Mouse (Mus musculus) hindbrain, postnatal 0 days (tissue): Measurements from ENCODE around the gene Pax3. TPM values are rescaled to one million over a fixed set of nuclear protein-coding genes. Genes with fewer than 3 reads are reported as not detected.
A peak's percentile ranks its signal among the peaks of the same experiment; 100 is the strongest.

Experiments
- ATAC-seq: fragments of 200-750 bp; cut with Nextera tagmentation; 2 replicates; pipeline ENCODE4 v1.8.0; 2017; ENCODE audit warnings: mild to moderate bottlenecking, moderate TSS enrichment, moderate library complexity
- DNase-seq: peaks from one replicate; pipeline ENCODE4 v3.0.0-alpha.2; 2015; ENCODE audit warnings: low spot score
- H3K27ac ChIP-seq: fragments of 300-500 bp; sonication (generic); 2 replicates; pipeline ENCODE4 v1.5.1; 2014; ENCODE audit warnings: mild to moderate bottlenecking
- H3K27me3 ChIP-seq: fragments of 300-500 bp; sonication (generic); 2 replicates; pipeline ENCODE4 v1.6.1; 2014; ENCODE audit warnings: low read length, mixed read lengths; ENCODE audit not compliant: insufficient read depth
- H3K36me3 ChIP-seq: fragments of 300-500 bp; sonication (generic); 2 replicates; pipeline ENCODE4 v1.6.1; 2014; ENCODE audit warnings: low read length, mixed read lengths; ENCODE audit not compliant: insufficient read depth
- H3K4me1 ChIP-seq: fragments of 300-500 bp; sonication (generic); 2 replicates; pipeline ENCODE4 v1.6.1; 2014; ENCODE audit warnings: antibody characterized with exemption, low read length, mixed read lengths; ENCODE audit not compliant: insufficient read depth
- H3K4me2 ChIP-seq: fragments of 300-500 bp; sonication (generic); 2 replicates; pipeline ENCODE4 v1.6.1; 2014; ENCODE audit warnings: low read depth, mild to moderate bottlenecking, low read length, moderate library complexity, mixed read lengths
- H3K4me3 ChIP-seq: fragments of 300-500 bp; sonication (generic); 2 replicates; pipeline ENCODE4 v1.5.1; 2014; ENCODE audit warnings: low read length
- H3K9ac ChIP-seq: fragments of 300-500 bp; sonication (generic); replicated peaks from 2 replicates; pipeline ENCODE4 v1.6.1; 2014; ENCODE audit warnings: mild to moderate bottlenecking, low read length, moderate library complexity, mixed read lengths
- H3K9me3 ChIP-seq: fragments of 300-500 bp; sonication (generic); 2 replicates; pipeline ENCODE4 v1.6.1; 2016; ENCODE audit warnings: low read length, mixed read lengths
- CTCF ChIP-seq: IDR thresholded peaks from 2 replicates; pipeline ENCODE4 v1.5.1; 2016; ENCODE audit warnings: antibody characterized with exemption, control low read depth, low read depth
- WGBS: fragments of 180-500 bp; shearing (Covaris S2); extraction: QIAGEN DNeasy Blood & Tissue Kit; methylation state at CpG from one replicate; pipeline ENCODE4 v1.1.7; 2014; 5-methylcytosine and 5-hydroxymethylcytosine counted together
- polyA plus RNA-seq: library from polyadenylated mRNA; unstranded; fragments of >200 nt; fragmentation: Nextera tagmentation; extraction: Ambion mirVana; gene quantifications from 2 replicates; pipeline ENCODE4 v1.2.1, GENCODE M21; 2015
- total RNA-seq: library from RNA; depleted of rRNA; stranded (reverse); fragments of >200 nt; gene quantifications from 2 replicates; pipeline ENCODE4 v1.2.3, GENCODE M21; 2014

Gene Pax3
- total and polyA plus RNA-seq, 2 experiments from 2014 or later: 8.0 to 14.0 TPM

DNA sequence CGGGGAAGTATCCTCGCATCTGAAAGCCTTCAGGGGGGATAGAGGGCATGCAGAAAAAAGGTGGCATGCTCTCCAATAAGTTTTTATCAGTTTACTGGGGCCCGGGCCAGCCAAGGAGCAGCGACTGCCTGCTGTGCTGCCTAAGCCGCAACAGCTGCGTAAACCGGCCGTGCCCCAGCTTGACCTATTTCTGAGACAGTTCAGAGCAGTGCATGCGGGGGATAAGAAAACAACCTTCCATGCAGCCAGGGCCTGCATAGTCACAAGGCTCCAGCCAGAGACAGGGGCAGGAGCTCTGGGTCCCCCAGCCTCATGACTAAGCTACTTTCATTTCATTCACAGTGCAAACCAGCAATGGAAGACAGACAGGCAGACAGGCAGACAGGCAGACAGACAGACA lies 15.1 kb downstream of the Pax3 start:
- Histone ChIP-seq H3K27ac (peak overlapping the region; percentile 26; the same call in 1 of the 2 replicates), H3K4me1 (no peaks in the 10 kb centered on the region), H3K4me2 (peak overlapping the region; percentile 33; the same call in 1 of the 2 replicates), H3K36me3 (no peaks in the 10 kb centered on the region), H3K27me3 (peaks cover 11% of the 10 kb centered on the region; the same call in 1 of the 2 replicates), H3K4me3 (no peak overlapping the region), H3K9ac (no peak overlapping the region), H3K9me3 (no peaks in the 10 kb centered on the region)
- 13% methylated on average over 9 of the region's 9 CpGs for WGBS
- DNase-seq: no peak
- no peak for TF ChIP-seq CTCF
- peak; percentile 47; the same call in 1 of the 2 replicates for ATAC-seq

DNA sequence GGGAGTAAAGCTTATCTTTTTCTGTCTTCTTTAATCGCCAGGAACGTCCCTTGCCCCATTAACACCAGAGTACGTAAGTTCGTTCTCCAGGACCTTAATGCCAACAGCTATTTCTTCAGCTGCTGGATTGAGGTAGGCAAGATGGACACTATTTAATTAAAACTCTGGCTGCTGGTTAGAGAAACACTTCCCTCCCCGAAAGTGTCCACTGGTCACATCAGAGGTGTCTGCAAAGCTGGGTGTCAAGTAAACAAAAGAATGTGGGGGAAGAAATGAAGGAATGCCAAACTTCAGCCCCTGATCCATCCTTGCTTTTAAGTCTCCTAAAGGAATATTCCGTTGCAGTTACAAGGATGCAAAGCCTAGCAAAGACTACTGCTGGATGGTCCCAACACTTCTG lies 24.6 kb downstream of the Pax3 start:
- H3K4me1 ChIP-seq: no peaks in the 10 kb centered on the region
- H3K9me3 ChIP-seq: no peaks in the 10 kb centered on the region
- no peaks in the 10 kb centered on the region for H3K36me3 ChIP-seq
- H3K27me3 ChIP-seq: peaks cover 13% of the 10 kb centered on the region
- 24% methylated on average over 6 of the region's 6 CpGs for WGBS
- no peak overlapping the region for H3K4me3 ChIP-seq
- peak overlapping the region; percentile 48; the same call in 1 of the 2 replicates for H3K27ac ChIP-seq
- DNase-seq: no peak
- ATAC-seq: no peak
- H3K4me2 ChIP-seq: peak overlapping the region; percentile 38
- no peak overlapping the region for H3K9ac ChIP-seq
- TF ChIP-seq CTCF: no peak

DNA sequence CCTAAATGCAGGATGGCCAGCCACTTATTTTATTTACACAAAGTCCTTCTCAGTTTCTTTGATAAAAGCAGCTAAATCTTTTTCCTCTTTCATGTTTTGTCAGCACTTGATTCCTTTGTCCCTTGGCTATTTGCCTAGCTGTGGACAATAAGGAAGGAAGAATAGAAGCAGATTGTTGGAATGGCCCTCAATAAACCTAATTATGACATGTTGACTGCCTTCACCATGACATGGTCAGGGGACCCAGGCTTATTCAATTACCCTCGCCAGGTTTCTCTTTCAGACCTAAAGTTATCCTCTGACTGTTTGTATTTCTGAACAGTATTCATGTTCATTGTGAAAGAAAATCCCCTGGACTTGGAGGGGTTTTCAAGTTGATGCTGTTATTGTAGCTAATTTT lies 25.3 kb downstream of the Pax3 start:
- ATAC-seq: peak; percentile 77
- peak overlapping the region; percentile 73; the same call in 1 of the 2 replicates for H3K27ac ChIP-seq
- H3K4me1 ChIP-seq: no peaks in the 10 kb centered on the region
- H3K4me3 ChIP-seq: no peak overlapping the region
- DNase-seq: peak; percentile 77
- no peak for TF ChIP-seq CTCF
- no peaks in the 10 kb centered on the region for H3K36me3 ChIP-seq
- no peaks in the 10 kb centered on the region for H3K9me3 ChIP-seq
- no peak overlapping the region for H3K9ac ChIP-seq
- peaks cover 13% of the 10 kb centered on the region for H3K27me3 ChIP-seq
- 17% methylated on average over 1 of the region's 1 CpGs for WGBS
- peak overlapping the region; percentile 38 for H3K4me2 ChIP-seq

DNA sequence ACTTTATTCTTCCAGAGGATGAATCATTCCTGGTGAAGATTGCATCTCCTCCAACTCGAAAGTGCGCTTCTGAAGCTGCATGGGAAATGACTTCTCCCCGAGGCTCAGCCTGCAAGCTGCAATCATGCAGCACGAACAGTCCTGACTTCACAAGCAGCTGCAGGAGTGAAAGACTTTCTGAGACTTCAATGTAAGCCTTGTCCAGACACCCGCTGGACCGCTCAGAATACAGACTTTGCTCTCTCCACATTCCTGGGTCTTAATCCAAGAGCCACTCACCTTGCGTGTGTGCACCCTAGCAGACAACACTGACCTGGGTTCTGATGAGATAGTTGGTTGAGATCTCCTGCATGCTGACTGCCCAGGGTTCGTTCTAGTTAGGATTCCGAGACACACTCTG lies 26.2 kb downstream of the Pax3 start:
- no peak for TF ChIP-seq CTCF
- no peak for ATAC-seq
- peak overlapping the region; percentile 6 for H3K4me2 ChIP-seq

DNA sequence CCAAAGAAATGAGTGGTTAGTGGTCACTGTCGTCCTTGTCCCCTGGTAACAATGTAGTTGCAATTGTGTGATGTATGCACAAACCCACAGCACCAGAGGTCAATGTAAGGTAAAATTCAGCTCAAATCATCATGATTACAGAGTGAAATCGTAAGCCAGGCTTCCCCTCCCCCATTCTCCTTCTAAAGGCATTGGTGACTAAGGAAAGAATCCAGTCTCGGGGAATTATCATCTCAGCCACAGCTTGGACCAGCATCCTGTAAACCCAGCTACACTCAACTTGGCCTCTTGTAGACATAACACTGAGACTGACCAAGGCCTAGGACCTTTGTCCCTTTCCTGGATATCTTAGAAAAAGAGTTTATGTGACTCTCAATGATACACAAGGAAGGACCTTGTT lies 28.1 kb downstream of the Pax3 start:
- Histone ChIP-seq H3K4me1 (no peaks in the 10 kb centered on the region), H3K9me3 (no peaks in the 10 kb centered on the region), H3K9ac (no peak overlapping the region), H3K36me3 (no peaks in the 10 kb centered on the region), H3K4me3 (no peak overlapping the region), H3K4me2 (no peak overlapping the region), H3K27me3 (peaks cover 19% of the 10 kb centered on the region), H3K27ac (peak overlapping the region; percentile 36; the same call in 1 of the 2 replicates)
- DNase-seq (no peak), ATAC-seq (no peak)
- 42% methylated on average over 3 of the region's 3 CpGs for WGBS
- no peak for TF ChIP-seq CTCF

More for the DNA sequence above, 26.2 kb downstream of the Pax3 start:
- peaks cover 13% of the 10 kb centered on the region for H3K27me3 ChIP-seq
- WGBS: 25% methylated on average over 9 of the region's 9 CpGs
- H3K36me3 ChIP-seq: no peaks in the 10 kb centered on the region
- H3K9me3 ChIP-seq: no peaks in the 10 kb centered on the region
- peak overlapping the region; percentile 73 for H3K27ac ChIP-seq
- H3K4me1 ChIP-seq: no peaks in the 10 kb centered on the region
- no peak overlapping the region for H3K4me3 ChIP-seq
- H3K9ac ChIP-seq: no peak overlapping the region
- DNase-seq: peak; percentile 46

DNA sequence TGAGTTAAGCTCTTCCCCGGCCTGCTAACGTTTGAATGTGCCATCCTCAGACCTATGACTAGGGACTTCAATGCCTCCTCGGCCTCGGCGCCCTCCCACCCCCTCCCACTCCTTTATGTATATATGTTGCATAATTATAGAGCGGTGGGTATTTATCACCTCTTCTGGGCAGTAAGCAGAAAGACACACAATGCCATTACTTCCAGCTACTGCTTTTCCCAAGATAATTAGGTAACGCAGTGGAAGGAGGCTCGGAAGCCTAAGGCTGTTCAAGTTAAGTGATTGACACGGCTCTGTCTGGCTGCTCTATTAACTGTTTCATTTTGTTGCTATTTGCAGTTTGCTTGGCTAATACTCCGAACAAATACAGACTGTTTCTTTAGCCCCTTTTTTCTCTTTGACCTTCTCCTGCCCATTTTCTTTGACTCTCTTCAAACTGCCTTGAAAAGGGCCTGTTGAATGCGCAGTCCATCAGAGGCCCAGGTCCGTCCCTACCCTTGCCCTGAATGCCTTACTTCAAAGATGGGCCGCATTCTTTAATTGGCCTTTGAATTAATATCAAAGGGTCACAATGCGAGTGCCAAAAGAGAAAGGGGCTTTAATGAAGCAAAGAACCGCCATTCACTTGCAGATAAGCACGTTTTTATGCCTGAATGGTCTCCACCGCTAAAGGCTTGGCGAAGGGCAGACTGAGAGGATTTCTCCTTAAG lies 29.2 kb downstream of the Pax3 start:
- Histone ChIP-seq H3K27ac (0 out of 2 replicates have a peak overlapping the region, but pooled peaks have one; percentile 20), H3K9me3 (no peaks in the 10 kb centered on the region), H3K9ac (no peak overlapping the region), H3K4me3 (no peak overlapping the region), H3K4me1 (no peaks in the 10 kb centered on the region), H3K27me3 (peaks cover 13% of the 10 kb centered on the region), H3K4me2 (peak overlapping the region; percentile 36), H3K36me3 (no peaks in the 10 kb centered on the region)
- ATAC-seq (no peak), DNase-seq (peak; percentile 8)
- no peak for TF ChIP-seq CTCF
- WGBS: 27% methylated on average over 18 of the region's 18 CpGs

DNA sequence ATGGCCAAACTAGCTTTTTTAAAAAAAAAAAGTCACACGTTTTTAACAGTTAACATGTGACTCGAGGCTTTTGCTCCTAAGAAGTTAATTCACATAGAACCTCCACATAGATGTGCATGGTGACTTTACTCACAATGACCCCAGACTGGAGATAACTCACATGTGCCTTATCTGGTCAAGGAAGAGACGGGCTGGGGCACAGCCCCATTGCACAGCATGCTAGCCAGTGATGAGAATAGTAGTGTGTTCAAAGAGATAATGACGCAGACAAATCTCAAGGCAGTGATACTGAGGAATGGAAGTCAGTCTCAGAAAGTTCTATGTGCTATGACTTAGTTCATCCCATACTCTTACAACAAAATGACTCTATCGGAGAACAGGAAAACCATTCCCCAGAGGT lies 35.2 kb downstream of the Pax3 start:
- Histone ChIP-seq H3K4me1 (no peaks in the 10 kb centered on the region), H3K27me3 (peaks cover 12% of the 10 kb centered on the region; the same call in 1 of the 2 replicates), H3K36me3 (no peaks in the 10 kb centered on the region), H3K4me2 (no peak overlapping the region), H3K9ac (no peak overlapping the region), H3K4me3 (no peak overlapping the region), H3K9me3 (no peaks in the 10 kb centered on the region), H3K27ac (no peak overlapping the region)
- TF ChIP-seq CTCF: no peak
- WGBS: 69% methylated on average over 5 of the region's 5 CpGs
- ATAC-seq (no peak), DNase-seq (no peak)
